Mouse (Mus musculus): ENCODE measurements around the gene Cspg4.
A peak's percentile ranks its signal among the peaks of the same experiment; 100 is the strongest.
"Not testable (repeated sequence)": the region's sequence is repeated elsewhere in the genome, so short reads cannot be mapped to it uniquely, and the experiment has no call there.

Gene Cspg4

DNA sequence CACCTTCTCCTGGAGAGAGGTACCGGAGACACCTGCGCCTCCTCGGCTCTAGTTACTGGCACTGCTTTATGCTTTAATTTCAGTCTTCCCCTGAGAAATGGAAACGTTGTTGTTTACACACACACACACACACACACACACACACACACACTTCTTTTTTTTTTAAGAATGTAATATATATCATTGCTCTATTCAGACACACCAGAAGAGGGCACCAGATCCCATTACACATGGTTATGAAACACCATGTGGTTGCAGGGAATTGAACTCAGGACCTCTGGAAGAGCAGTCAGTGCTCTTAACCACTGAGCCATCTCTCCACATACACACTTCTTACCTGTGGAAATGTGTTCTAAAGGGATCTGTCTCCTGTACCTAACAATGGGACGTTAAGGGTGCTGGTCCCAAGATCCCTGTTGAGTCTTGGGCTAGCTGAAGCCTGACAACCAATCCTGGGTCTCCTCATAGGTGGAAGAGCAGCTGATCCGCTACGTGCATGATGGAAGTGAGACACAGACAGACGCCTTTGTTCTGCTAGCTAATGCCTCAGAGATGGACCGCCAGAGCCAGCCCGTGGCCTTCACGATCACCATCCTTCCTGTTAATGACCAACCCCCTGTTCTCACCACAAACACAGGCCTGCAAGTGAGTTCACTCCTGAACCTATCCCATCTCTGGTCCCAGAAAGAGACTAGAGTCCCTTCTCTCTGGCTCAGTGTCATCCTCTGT lies 25.9 kb downstream of the Cspg4 start:
- no peak for DNase-seq (ENCODE audit: low read depth in 2 of 2, low spot score in 2 of 2)

DNA sequence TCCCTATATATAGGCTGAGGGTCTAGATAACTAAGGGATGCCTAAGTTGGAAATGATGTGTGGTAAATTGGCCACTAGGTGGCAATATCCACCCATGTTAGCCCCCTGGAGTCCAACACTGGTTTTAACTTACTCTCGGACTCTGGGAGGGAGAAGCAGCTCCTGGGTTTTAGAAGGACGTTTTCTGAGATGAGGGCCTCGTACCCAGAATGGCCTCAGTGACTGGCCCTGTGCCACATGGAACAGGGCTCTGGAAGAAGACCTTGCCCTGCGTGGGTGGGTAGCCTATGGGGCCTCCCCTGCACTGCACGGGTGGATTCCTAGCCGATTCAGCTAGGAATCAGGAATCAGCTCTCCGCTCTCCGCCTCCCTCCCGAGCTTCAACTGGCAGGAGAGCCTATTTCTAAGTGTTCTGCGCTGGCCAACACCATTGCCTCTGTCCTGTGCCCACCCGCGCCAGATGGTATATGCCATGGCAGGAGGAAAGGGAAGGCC lies 26.7 kb downstream of the Cspg4 start:
- peak; percentile 50 to 63 for DNase-seq (ENCODE audit: low read depth in 2 of 2, low spot score in 2 of 2)

DNA sequence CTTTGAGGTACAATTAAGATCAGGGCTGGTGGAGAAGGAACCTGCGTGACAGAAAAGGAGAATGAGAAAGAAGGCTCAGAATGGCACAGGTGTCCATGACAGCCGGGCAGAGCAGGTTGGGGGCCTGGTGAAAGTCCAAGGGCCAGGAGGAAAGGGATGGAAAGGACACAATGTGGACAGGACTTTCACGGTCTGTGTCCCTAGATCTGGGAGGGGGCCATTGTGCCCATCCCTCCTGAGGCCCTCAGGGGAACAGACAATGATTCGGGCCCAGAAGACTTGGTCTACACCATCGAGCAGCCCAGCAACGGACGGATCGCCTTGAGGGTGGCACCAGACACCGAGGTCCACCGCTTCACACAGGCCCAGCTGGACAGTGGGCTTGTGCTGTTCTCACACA lies 27.3 kb downstream of the Cspg4 start:
- no peak for DNase-seq (ENCODE audit: low read depth in 2 of 2, low spot score in 2 of 2)

DNA sequence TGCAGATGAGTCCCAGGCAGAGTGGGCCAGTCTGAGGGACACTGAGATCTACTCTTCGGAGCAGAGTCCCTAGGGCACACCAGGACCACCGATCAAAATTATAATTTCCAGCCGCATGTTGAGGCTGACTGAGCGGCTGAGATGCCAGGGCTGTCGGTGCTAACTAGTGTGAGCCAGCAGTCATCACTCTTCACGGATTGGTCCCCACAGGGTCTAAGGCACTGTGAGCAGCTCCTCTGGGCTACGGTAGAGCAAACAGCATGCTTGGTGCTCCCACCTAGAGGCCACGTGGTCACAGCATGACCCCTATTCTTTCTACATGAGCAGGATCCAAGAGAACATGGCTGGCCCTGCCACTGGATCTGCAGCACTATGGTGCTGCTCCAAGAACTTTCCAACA lies 28.5 kb downstream of the Cspg4 start:
- DNase-seq (ENCODE audit: low read depth in 2 of 2, low spot score in 2 of 2) = no peak

DNA sequence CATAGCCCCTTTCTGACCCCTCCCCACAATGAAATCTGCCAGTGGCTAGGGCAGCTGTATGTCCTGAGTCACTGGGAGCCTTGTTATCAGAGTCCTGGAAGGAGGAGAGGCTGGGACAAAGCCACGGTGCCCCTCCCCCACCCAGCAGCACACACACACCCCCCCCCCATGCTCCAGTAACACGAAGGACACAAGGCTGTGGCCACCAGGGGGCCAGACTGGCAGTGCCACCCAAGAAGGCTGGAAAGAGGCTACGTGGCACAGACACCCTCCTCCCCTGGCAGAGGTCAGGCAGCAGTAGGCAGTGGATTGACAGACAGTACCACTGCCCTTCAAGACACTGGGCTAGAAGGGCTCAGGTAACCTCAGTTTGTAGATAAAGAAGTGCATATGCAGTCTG lies 29.2 kb downstream of the Cspg4 start:
- no peak for DNase-seq (ENCODE audit: low read depth in 2 of 2, low spot score in 2 of 2)

DNA sequence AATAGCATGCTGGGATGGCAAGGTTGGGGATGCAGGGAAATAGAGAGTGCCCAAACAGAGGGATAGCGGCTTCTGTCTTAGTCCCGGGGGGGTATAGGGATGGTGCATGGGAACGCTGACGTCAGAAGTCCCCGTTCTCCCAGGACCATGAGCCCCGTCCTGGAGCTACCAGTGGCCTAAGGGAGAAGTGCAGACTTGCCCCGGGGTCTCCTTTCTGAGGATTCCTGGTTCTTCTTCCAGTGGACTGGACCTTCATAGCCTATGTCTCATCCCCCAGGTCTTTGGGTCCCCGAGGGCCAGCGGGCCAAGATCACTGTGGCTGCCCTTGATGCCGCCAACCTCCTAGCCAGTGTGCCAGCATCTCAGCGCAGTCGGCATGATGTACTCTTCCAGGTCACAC lies 31.9 kb downstream of the Cspg4 start:
- DNase-seq (ENCODE audit: low read depth in 2 of 2, low spot score in 2 of 2) = no peak

DNA sequence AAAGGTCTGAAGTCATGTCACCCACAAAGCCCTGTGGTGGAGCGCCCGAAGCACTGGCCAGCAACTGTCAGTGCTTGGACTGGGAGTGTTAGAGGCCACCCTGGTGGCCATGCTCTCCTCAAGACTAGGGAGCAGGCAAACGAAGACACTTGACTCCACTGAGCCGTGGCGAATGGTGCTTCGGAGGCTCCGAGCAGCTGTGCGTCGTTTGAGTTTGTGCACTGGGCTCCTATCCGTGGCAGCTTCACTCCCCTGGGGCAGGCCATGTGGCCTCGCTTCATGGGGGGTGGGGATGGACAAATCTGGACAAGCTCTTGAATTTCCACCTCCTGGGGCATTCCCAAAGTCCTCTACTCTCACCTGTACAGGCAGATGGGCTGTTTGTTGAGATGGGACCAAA lies 34.6 kb downstream of the Cspg4 start:
- no peak for DNase-seq (ENCODE audit: low read depth in 2 of 2, low spot score in 2 of 2)

DNA sequence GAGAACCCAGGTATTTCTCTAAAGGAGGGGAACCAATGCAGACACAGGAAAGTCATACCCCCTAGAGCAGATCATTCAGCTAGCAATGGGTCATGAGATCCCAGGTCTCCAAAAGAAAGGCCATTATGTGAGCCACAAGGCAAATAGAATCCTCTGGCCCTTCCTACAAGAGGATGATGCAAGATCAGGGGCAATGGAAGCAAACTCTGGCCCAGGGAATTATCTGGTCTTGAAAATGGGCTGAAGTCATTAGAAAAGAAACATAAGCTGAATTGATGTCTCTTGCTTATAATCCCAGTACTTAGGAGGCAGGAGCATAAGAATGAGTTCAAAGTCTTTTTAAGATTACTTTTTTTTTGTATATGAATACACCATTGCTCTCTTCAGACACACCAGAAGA lies 35.2 kb downstream of the Cspg4 start:
- DNase-seq (ENCODE audit: low read depth in 2 of 2, low spot score in 2 of 2) = no peak

DNA sequence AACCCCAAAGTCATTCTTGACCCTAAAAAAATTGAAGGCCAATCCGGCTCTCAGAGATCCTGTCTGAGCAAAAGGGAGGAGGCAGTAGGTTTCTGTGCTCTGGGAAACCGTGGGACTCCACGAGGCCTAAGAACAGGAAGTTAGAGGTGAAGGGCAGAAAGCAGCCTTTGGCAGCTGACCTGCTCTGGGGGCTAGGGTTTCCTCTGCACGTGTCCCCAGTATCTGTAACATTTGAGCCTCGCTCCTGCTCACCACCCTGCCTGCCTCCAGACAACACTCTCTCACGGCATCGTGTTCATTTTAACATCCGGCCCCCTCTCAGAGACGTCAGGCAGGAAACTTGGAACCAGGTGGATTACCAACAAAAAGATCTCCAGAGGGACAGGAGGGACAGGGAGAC lies 35.7 kb downstream of the Cspg4 start:
- no peak for DNase-seq (ENCODE audit: low read depth in 2 of 2, low spot score in 2 of 2)

DNA sequence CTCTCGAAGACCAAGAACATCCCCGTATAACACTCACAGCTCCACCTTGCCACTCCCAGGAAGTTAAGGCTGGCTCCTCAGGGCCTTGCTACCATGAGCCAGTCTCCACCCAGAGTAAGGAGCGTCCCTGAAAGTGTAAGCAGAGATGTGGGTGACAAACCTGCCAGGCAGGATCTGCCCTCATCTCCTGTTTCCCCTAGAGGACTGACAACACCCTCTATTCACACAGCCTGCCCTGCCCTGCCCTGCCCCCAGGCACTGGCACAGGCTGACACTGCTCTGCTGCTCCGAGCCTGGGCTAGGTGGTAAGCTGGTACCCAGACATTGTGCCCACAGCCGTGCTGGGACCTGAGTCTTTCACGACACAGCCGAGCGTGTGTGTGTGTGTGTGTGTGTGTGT lies 36.4 kb downstream of the Cspg4 start:
- no peak for DNase-seq (ENCODE audit: low read depth in 2 of 2, low spot score in 2 of 2)

DNA sequence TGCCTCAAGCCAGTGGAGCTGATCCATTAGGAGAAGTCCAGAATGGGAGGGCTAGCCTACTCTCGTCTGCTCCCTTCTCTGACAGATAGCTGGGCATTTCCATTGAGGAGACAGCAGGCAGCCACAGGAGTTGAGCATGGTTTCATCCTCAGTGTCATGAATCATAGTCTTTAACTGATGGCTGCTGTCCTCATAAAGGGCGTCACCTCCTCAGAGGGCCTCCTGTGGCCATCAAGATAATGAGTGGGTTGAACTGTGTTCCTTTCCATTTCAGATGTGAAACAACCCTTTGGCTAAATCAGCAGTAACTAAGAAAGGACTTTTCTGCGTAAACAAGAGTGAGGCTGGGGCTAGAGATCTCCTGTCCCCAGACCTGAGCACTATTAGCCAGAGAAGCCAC lies 38.8 kb downstream of the Cspg4 start:
- DNase-seq (ENCODE audit: low read depth in 2 of 2, low spot score in 2 of 2) = no peak

DNA sequence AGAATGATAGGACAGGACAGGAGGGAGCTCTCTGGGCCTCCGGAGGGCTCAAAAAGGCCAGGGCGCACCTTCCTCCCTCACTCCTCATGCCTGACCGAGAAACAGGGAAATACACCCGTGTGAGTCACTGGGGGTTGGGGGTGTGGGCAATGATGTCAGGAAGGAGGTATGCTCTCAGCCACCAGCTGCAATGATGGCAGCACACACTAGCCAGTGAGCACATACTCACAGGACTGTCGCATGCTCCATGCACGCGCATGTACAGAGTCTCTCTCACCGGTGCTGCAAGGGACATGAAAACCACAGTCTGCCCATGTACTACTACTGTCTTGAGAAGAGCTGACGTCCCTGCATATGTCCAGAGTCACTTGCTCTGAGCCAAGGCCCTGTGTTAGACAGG lies 42.7 kb downstream of the Cspg4 start:
- DNase-seq (ENCODE audit: low read depth in 2 of 2, low spot score in 2 of 2) = no peak

DNA sequence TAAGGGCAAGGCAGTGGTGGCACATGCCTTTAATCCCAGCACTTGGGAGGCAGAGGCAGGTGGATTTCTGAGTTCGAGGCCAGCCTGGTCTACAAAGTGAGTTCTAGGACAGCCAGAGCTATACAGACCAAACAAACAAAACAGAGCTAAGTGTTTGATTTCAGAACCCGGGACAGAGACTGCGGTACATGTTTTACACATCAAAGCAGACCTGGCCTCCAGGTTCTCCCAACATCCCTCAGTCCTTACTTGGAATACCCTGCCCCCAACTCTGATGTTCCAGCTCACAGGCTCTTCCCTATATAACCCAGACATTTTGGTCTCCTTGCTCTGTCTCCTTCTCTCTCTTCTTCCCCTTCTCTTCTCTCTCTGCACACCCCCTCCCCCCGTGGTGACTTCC lies 45.2 kb downstream of the Cspg4 start:
- not testable (repeated sequence) for DNase-seq (ENCODE audit: low read depth in 2 of 2, low spot score in 2 of 2)

DNA sequence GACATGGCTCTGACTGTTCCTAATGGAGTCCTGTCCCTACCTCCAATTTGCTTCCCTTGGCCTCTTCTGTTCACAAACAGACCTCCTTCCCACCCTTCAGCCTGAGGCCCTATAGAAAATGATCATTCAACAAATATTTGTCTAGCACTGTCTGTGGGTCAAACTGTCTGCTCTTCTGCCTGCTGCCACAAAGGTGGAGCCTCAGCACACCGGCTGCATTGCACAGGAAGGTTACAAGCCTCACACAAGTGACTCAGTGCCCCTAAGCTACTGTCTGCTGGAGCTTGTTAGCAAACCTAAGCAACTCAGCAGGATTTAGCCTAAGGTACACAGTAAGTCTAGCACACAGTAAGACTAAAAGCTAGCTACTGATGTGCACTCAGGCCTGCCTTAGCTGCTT lies 46.2 kb downstream of the Cspg4 start:
- DNase-seq (ENCODE audit: low read depth in 2 of 2, low spot score in 2 of 2) = no peak

DNA sequence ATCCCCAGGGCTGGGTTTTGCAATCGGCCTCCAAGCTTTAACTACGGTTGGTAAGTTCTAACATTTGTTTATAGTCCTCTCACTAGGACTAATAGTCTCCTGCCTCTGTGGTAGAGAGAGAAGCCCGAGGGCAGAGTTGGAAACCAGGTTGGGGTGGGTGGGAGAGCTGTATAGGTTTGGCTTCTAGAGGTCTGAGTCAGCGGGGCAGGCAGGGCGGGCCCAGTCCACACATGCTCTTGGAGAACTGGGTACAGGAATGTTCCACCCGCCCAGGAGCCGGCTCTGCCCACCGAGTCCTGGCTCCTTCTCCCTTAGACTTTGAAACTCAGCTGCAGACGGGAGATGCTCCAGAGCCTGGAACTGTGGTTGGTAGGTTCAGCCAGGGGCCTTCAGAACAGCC lies 49.2 kb downstream of the Cspg4 start:
- no peak for DNase-seq (ENCODE audit: low read depth in 2 of 2, low spot score in 2 of 2)

DNA sequence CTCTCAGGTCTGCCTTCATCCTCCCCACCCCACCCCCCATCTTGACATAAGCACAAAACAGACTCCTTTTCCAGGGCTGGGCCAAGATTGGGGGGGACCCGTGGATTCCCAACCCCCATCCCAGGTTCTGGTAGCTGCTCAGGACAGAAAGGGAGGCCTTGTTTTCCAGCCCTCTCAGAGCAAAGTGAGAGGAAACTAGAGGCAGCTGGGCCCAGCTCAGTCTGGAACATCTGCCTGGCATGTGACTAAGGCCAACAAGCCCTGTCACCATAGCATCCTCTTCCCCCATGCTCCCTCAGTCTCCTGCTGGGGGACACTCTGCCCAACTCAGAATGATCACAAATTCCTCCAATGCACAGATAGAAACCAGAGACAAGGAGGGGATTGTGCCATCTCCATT lies 50.3 kb downstream of the Cspg4 start:
- no peak for DNase-seq (ENCODE audit: low read depth in 2 of 2, low spot score in 2 of 2)

DNA sequence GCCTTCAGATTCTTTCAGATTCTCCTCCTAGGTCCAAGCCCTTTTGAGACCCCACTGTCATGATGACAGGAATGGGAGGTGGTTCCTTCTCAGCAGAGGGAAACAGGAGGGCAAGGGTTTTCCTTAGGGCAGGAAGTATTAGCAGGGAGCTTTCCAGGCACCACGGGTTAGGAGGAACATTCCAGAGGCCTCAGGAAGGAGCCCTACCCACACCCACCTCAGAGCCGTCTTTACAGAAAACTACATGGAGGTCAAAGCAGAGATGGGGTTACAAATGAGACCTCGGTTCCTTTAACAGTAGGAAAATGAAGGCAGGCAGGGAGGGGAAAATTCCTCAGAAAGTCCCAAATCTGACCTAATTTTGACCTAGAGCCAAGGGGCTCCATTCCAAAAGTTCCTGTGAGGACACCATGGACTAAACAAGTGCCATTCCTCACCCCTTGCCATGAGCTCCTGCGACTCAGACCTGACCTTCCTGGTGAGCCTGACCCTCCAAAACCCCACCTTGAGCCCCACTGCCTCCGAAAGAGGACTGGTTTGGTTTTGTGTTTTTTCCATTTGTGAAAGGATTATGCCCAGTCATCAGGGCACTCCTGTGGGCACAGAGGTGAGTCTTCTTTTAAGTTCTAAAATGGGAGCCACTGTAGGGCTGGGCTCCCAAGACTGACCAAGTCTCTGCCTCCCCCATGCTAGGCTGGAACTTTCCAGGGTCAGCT lies 51.0 kb downstream of the Cspg4 start:
- no peak for DNase-seq (ENCODE audit: low read depth in 2 of 2, low spot score in 2 of 2)

DNA sequence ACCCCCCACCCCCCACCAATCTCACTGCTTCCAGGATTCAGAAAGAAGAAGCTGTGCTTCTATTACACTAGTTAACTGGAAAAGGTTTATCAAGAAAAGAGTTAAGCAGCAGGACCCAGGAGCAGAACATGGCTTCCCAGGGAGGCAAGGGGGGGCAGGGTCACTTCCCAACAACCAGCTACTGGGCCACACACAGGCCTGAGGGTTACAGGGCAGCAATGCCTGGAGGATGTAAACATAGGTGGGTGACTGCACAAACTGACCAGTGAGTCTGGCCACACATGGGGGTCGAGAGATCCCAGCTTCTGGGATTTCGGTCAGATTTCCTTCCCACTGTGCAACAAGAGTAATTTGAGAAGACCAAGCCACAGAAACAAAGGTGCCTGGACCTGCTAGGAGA lies 52.3 kb downstream of the Cspg4 start:
- DNase-seq (ENCODE audit: low read depth in 2 of 2, low spot score in 2 of 2) = no peak

DNA sequence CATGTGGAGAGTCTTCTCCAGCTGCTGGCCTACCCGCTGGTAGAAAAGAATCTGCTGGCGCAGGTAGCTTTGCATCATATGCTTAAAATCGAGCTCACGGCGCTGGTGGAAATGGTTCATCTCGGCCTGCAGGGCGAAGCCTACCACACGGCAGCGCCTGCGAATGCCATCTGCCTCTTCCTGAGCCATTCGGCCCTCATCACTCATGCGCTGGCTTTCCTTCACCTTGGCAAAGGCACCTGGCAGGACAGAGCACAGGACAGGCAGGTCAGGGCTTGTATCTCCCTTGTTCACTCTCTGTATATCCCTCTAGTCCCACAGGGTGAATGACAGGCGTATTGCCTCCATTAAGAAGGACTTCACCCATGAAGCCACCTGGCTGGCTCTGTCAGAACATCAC lies 53.6 kb downstream of the Cspg4 start:
- no peak for DNase-seq (ENCODE audit: low read depth in 2 of 2, low spot score in 2 of 2)

DNA sequence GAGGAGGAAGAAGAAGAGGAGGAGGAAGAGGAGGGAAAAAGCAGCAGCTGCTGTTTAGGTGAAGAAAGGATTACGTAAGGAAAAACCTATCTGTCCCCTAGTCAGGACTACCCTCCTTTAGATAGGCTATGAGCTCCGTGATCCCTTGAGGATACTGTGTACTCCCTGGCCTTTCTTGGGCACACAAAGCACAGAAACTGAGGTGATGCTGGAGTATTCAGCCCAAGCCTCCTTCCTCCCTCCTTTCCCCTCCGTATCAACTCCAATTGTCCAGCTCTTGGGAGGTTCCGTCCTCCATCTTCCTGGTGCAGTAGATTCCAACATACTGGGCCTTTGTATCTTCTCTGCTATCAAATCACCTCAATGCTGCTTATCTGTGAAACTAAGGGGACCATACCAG lies 57.9 kb downstream of the Cspg4 start:
- DNase-seq (ENCODE audit: low read depth in 2 of 2, low spot score in 2 of 2) = no peak

DNA sequence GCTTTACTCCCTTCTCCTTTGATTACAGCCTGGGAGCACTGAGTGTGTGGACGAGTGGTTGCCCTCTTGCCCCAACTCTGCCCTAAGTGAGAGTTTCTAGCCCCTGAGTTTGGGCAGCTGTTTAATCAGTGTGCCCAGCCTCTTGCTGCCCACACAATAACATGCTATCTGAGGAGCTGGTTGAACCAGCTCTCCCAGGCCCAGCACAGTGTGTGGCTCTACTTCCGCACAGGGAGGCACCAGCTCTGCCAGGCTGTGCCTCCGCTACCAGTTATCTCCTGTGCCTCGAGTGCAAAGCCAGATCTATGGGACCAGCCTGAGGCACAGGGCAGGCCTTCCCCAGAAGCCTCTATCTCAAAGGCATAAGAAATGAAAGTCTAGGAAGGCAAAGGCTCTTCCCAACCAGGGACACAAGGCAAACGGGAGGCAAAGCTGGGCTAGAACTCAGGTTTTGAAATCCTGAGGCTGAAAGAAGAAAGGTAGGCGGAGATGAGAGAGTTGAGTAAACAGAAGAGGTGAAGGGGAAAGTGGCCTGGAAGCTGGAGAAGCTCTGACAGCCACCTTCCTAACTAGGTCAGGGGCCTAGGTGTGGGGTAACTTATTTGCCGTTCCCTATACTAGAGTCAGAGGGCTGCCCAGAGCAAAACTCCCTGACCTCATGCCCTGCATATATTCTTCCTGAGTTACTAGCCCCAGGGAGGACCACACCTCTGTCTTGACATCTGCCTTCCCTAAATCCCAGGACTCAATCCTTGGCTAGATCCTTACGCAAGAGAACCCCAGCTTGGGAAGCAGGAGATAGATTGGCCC lies 59.2 kb downstream of the Cspg4 start:
- no peak for DNase-seq (ENCODE audit: low read depth in 2 of 2, low spot score in 2 of 2)

DNA sequence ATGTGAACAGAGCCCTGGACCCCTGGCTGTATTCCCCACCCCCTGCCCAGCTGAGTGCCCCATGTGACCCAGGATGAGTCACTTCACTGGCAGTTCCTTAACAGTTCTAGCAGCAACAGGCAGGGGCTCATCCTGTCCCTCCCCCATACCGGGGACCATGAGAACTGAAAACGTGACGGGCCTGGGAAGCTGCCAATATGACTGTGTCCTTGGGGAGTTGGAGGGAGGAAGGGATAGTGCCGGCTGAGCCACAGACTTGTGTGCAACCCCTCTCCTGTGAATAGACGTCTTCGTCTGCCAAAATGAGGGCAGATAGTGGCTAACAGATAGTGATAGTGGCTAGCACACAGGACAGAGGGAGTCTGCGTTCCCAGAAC lies 59.8 kb downstream of the Cspg4 start:
- DNase-seq (ENCODE audit: low read depth in 2 of 2, low spot score in 2 of 2) = no peak
